Mouse (Mus musculus): Measurements from ENCODE around the gene Slc12a1.

GRCm38 (mm10) chr2:125134113-125134512 is 18.2 kb upstream of the Slc12a1 start:
- TF ChIP-seq POLR2A (IDR thresholded peaks at IDR 0.05; ENCODE audit: control insufficient read depth, extremely low read depth, insufficient read depth, low read length, poor library complexity) (no peak), CTCF (IDR thresholded peaks at IDR 0.05; ENCODE audit: borderline replicate concordance, control insufficient read depth, extremely low read depth, insufficient read depth, low read length, poor library complexity) (no peak)

All from thymus, adult 2 months (tissue).